Mouse (Mus musculus) heart, postnatal 0 days (tissue): ENCODE measurements around the gene Ncan. TPM values are rescaled to one million over a fixed set of nuclear protein-coding genes. Genes with fewer than 3 reads are reported as not detected.
A peak's percentile ranks its signal among the peaks of the same experiment; 100 is the strongest.

ENCODE experiments used
- ATAC-seq: fragments of 200-750 bp; cut with Nextera tagmentation; 2 replicates; pipeline ENCODE4 v1.8.0; 2017; ENCODE audit warnings: low read depth, moderate number of reproducible peaks, moderate library complexity; ENCODE audit not compliant: insufficient read depth
- DNase-seq: peaks from one replicate; pipeline ENCODE4 v3.0.0-alpha.2; 2016; ENCODE audit warnings: low spot score
- H3K27ac ChIP-seq: fragments of 300-500 bp; sonication (generic); 2 replicates; pipeline ENCODE4 v1.5.1; 2014; ENCODE audit warnings: low read depth, mild to moderate bottlenecking
- H3K27me3 ChIP-seq: fragments of 300-500 bp; sonication (generic); 2 replicates; pipeline ENCODE4 v1.6.1; 2014; ENCODE audit warnings: low read length, mixed read lengths; ENCODE audit not compliant: control insufficient read depth, insufficient read depth
- H3K36me3 ChIP-seq: fragments of 300-500 bp; sonication (generic); replicated peaks from 2 replicates; pipeline ENCODE4 v1.6.1; 2014; ENCODE audit warnings: low read length, mixed read lengths; ENCODE audit not compliant: control insufficient read depth, insufficient read depth
- H3K4me1 ChIP-seq: fragments of 300-500 bp; sonication (generic); 2 replicates; pipeline ENCODE4 v1.6.1; 2014; ENCODE audit warnings: antibody characterized with exemption; ENCODE audit not compliant: control insufficient read depth, insufficient read depth
- H3K4me2 ChIP-seq: fragments of 300-500 bp; sonication (generic); 2 replicates; pipeline ENCODE4 v1.6.1; 2014; ENCODE audit warnings: low read depth, mild to moderate bottlenecking, low read length, moderate library complexity
- H3K4me3 ChIP-seq: fragments of 300-500 bp; sonication (generic); 2 replicates; pipeline ENCODE4 v1.5.1; 2014; ENCODE audit warnings: low read depth, low read length
- H3K9ac ChIP-seq: fragments of 300-500 bp; sonication (generic); replicated peaks from 2 replicates; pipeline ENCODE4 v1.6.1; 2014; ENCODE audit warnings: low read depth, low read length, mixed read lengths
- H3K9me3 ChIP-seq: fragments of 300-500 bp; sonication (generic); replicated peaks from 2 replicates; pipeline ENCODE4 v1.6.1; 2016; ENCODE audit warnings: low read length; ENCODE audit not compliant: control insufficient read depth
- CTCF ChIP-seq: IDR thresholded peaks from 2 replicates; pipeline ENCODE4 v1.5.1; 2016; ENCODE audit warnings: antibody characterized with exemption, control low read depth, low read depth
- EP300 ChIP-seq: IDR thresholded peaks from 2 replicates; pipeline ENCODE4 v1.6.1; 2016; ENCODE audit warnings: antibody characterized with exemption, low read depth
- WGBS: fragments of 180-500 bp; shearing (Covaris S2); extraction: QIAGEN DNeasy Blood & Tissue Kit; methylation state at CpG from one replicate; pipeline ENCODE4 v1.1.7; 2014; 5-methylcytosine and 5-hydroxymethylcytosine counted together
- polyA plus RNA-seq: library from polyadenylated mRNA; unstranded; fragments of >200 nt; fragmentation: Nextera tagmentation; extraction: Ambion mirVana; gene quantifications from 2 replicates; pipeline ENCODE4 v1.2.1, GENCODE M21; 2015
- total RNA-seq: library from RNA; depleted of rRNA; stranded (reverse); fragments of >200 nt; gene quantifications from 2 replicates; pipeline ENCODE4 v1.2.3, GENCODE M21; 2014; ENCODE audit warnings: low replicate concordance; rRNA removed

Ncan gene
- 0.35 TPM in 1 of 2 replicates, not detected in the other for total RNA-seq
- 0.10 and 0.12 TPM in 2 replicates for polyA plus RNA-seq

GRCm38 (mm10) chr8:70120667-70121066, at the start of gene Ncan:
Gene Ncan (minus strand): TSS chr8:70120873.
- no peak for DNase-seq
- Histone ChIP-seq H3K4me2 (no peak within 1 kb of the TSS), H3K9me3 (no peaks in the 10 kb centered on the region), H3K9ac (no peak within 1 kb of the TSS), H3K27me3 (peaks cover 58% of the 10 kb centered on the region), H3K4me1 (no peaks in the 10 kb centered on the region), H3K36me3 (no peaks in the 10 kb centered on the region), H3K27ac (no peak within 1 kb of the TSS), H3K4me3 (no peak within 1 kb of the TSS)
- no peak for ATAC-seq
- no peak for TF ChIP-seq EP300
- no peak for TF ChIP-seq CTCF
- 2% methylated on average over 19 of the region's 19 CpGs for WGBS

- no peak for ATAC-seq
- 68% methylated on average over 3 of the region's 3 CpGs for WGBS
- no peaks in the 10 kb centered on the region for H3K9me3 ChIP-seq
- H3K4me3 ChIP-seq: no peak overlapping the region
- no peak for TF ChIP-seq EP300
- TF ChIP-seq CTCF: no peak
- H3K27me3 ChIP-seq: peaks cover 11% of the 10 kb centered on the region
- H3K4me2 ChIP-seq: no peak overlapping the region
- H3K27ac ChIP-seq: no peak overlapping the region
- DNase-seq: no peak
- peaks cover 16% of the 10 kb centered on the region for H3K4me1 ChIP-seq
- no peaks in the 10 kb centered on the region for H3K36me3 ChIP-seq
- H3K9ac ChIP-seq: no peak overlapping the region
These were observed 49.4 kb upstream of the Ncan start for GRCm38 (mm10) chr8:70170116-70170515.

- Histone ChIP-seq H3K27me3 (peaks cover 13% of the 10 kb centered on the region), H3K9ac (no peak overlapping the region), H3K27ac (no peak overlapping the region), H3K36me3 (no peaks in the 10 kb centered on the region), H3K9me3 (no peaks in the 10 kb centered on the region), H3K4me1 (no peaks in the 10 kb centered on the region), H3K4me2 (peak overlapping the region; percentile 50), H3K4me3 (peak overlapping the region; percentile 18; the same call in 1 of the 2 replicates)
- DNase-seq: peak; percentile 69
- 2% methylated on average over 19 of the region's 21 CpGs for WGBS
- peak; percentile 93 for TF ChIP-seq CTCF
- no peak for TF ChIP-seq EP300
- ATAC-seq: peak; percentile 86
These were observed 45.9 kb upstream of the Ncan start for GRCm38 (mm10) chr8:70166504-70167110.

- H3K27ac ChIP-seq: no peak overlapping the region
- H3K4me3 ChIP-seq: no peak overlapping the region
- H3K4me1 ChIP-seq: no peaks in the 10 kb centered on the region
- ATAC-seq (no peak), DNase-seq (no peak)
- 77% methylated on average over 3 of the region's 3 CpGs for WGBS
- no peak for TF ChIP-seq CTCF
- TF ChIP-seq EP300: no peak
- H3K4me2 ChIP-seq: no peak overlapping the region
- H3K9ac ChIP-seq: no peak overlapping the region
- no peaks in the 10 kb centered on the region for H3K36me3 ChIP-seq
- peaks cover 13% of the 10 kb centered on the region for H3K27me3 ChIP-seq
- no peaks in the 10 kb centered on the region for H3K9me3 ChIP-seq
These were observed 42.6 kb upstream of the Ncan start for GRCm38 (mm10) chr8:70163316-70163715.

GRCm38 (mm10) chr8:70160015-70160414, 39.3 kb upstream of the Ncan start:
- Histone ChIP-seq H3K4me1 (no peaks in the 10 kb centered on the region), H3K4me2 (no peak overlapping the region), H3K27ac (no peak overlapping the region; the same call in 1 of the 2 replicates), H3K9ac (no peak overlapping the region), H3K9me3 (no peaks in the 10 kb centered on the region), H3K27me3 (peaks cover 1% of the 10 kb centered on the region), H3K4me3 (no peak overlapping the region), H3K36me3 (no peaks in the 10 kb centered on the region)
- DNase-seq: no peak
- TF ChIP-seq CTCF (no peak), EP300 (no peak)
- no peak for ATAC-seq
- WGBS: 54% methylated on average over 13 of the region's 13 CpGs

- Histone ChIP-seq H3K36me3 (no peaks in the 10 kb centered on the region), H3K27ac (no peak overlapping the region), H3K4me2 (no peak overlapping the region), H3K4me3 (no peak overlapping the region), H3K9me3 (no peaks in the 10 kb centered on the region), H3K9ac (no peak overlapping the region), H3K4me1 (no peaks in the 10 kb centered on the region), H3K27me3 (no peaks in the 10 kb centered on the region)
- TF ChIP-seq EP300 (no peak), CTCF (no peak)
- no peak for DNase-seq
- no peak for ATAC-seq
- WGBS: 88% methylated on average over 4 of the region's 4 CpGs
These were observed 38.5 kb upstream of the Ncan start for GRCm38 (mm10) chr8:70159211-70159610.
